Mouse (Mus musculus) hindbrain, embryonic 15.5 days (tissue): Measurements from ENCODE around the gene Ppm1k. TPM values are rescaled to one million over a fixed set of nuclear protein-coding genes. Genes with fewer than 3 reads are reported as not detected.

Experiments
- ATAC-seq: fragments of 200-750 bp; cut with Nextera tagmentation; 2 replicates; pipeline ENCODE4 v1.8.0; 2017; ENCODE audit warnings: low read depth, moderate number of reproducible peaks, moderate TSS enrichment; ENCODE audit not compliant: low FRiP score
- H3K27ac ChIP-seq: fragments of 300-500 bp; sonication (generic); replicated peaks from 2 replicates; pipeline ENCODE4 v1.5.1; 2015; ENCODE audit warnings: mild to moderate bottlenecking, inconsistent platforms
- H3K27me3 ChIP-seq: fragments of 300-500 bp; sonication (generic); 2 replicates; pipeline ENCODE4 v1.6.1; 2015; ENCODE audit warnings: control low read depth, inconsistent platforms
- H3K36me3 ChIP-seq: fragments of 300-500 bp; sonication (generic); 2 replicates; pipeline ENCODE4 v1.6.1; 2015; ENCODE audit warnings: control low read depth, inconsistent platforms
- H3K4me1 ChIP-seq: fragments of 300-500 bp; sonication (generic); replicated peaks from 2 replicates; pipeline ENCODE4 v1.6.1; 2015; ENCODE audit warnings: control low read depth, inconsistent platforms
- H3K4me2 ChIP-seq: fragments of 300-500 bp; sonication (generic); 2 replicates; pipeline ENCODE4 v1.6.1; 2015; ENCODE audit warnings: moderate library complexity, mild to moderate bottlenecking, inconsistent platforms
- H3K4me3 ChIP-seq: fragments of 300-500 bp; sonication (generic); 2 replicates; pipeline ENCODE4 v1.5.1; 2015; ENCODE audit warnings: mild to moderate bottlenecking, inconsistent platforms
- H3K9ac ChIP-seq: fragments of 300-500 bp; sonication (generic); 2 replicates; pipeline ENCODE4 v1.6.1; 2015; ENCODE audit warnings: inconsistent platforms
- H3K9me3 ChIP-seq: fragments of 300-500 bp; sonication (generic); 2 replicates; pipeline ENCODE4 v1.6.1; 2016; ENCODE audit warnings: control low read depth, inconsistent platforms
- WGBS: fragments of 180-500 bp; shearing (Covaris S2); methylation state at CpG from one replicate; pipeline ENCODE4 v1.1.7; 2015; 5-methylcytosine and 5-hydroxymethylcytosine counted together
- polyA plus RNA-seq: library from polyadenylated mRNA; unstranded; fragments of >200 nt; fragmentation: Nextera tagmentation; extraction: Ambion mirVana; gene quantifications from 2 replicates; pipeline ENCODE4 v1.2.1, GENCODE M21; 2015

The Ppm1k gene
- polyA plus RNA-seq: 5.3 and 6.0 TPM in 2 replicates

- H3K4me1 ChIP-seq: peaks cover 13% of the 10 kb centered on the region
- peak; percentile 98 for ATAC-seq
- H3K27ac ChIP-seq: peak within 1 kb of the TSS; percentile 81
- peak within 1 kb of the TSS; percentile 79 for H3K4me2 ChIP-seq
- WGBS: under 1% methylated on average over 24 of the region's 24 CpGs
- peak within 1 kb of the TSS; percentile 53 for H3K4me3 ChIP-seq
- H3K36me3 ChIP-seq: no peaks in the 10 kb centered on the region
- peak within 1 kb of the TSS; percentile 58 for H3K9ac ChIP-seq
- H3K27me3 ChIP-seq: no peaks in the 10 kb centered on the region
- no peaks in the 10 kb centered on the region for H3K9me3 ChIP-seq
Measured at GRCm38 (mm10) chr6:57535386-57535936, at the start of gene Ppm1k. Gene Ppm1k (minus strand): TSS chr6:57535468.

GRCm38 (mm10) chr6:57582356-57582755, 47.1 kb upstream of the Ppm1k start:
- no peak overlapping the region for H3K9ac ChIP-seq
- ATAC-seq: no peak
- 85% methylated on average over 4 of the region's 4 CpGs for WGBS
- no peak overlapping the region for H3K4me3 ChIP-seq
- H3K9me3 ChIP-seq: no peaks in the 10 kb centered on the region
- no peaks in the 10 kb centered on the region for H3K27me3 ChIP-seq
- no peaks in the 10 kb centered on the region for H3K36me3 ChIP-seq
- no peak overlapping the region for H3K4me2 ChIP-seq
- no peak overlapping the region for H3K27ac ChIP-seq
- H3K4me1 ChIP-seq: peaks cover 7% of the 10 kb centered on the region

GRCm38 (mm10) chr6:57581595-57581994, 46.3 kb upstream of the Ppm1k start:
- peak overlapping the region; percentile 40; the same call in 1 of the 2 replicates for H3K4me3 ChIP-seq
- WGBS: 88% methylated on average over 12 of the region's 12 CpGs
- no peak for ATAC-seq

GRCm38 (mm10) chr6:57580881-57581548, 45.7 kb upstream of the Ppm1k start, which contains the start of gene Herc6:
Gene Herc6 (plus strand): TSS chr6:57581000.
- no peaks in the 10 kb centered on the region for H3K9me3 ChIP-seq
- H3K36me3 ChIP-seq: no peaks in the 10 kb centered on the region
- WGBS: 4% methylated on average over 16 of the region's 16 CpGs
- H3K4me3 ChIP-seq: peak within 1 kb of the TSS; percentile 40
- H3K27me3 ChIP-seq: no peaks in the 10 kb centered on the region
- H3K27ac ChIP-seq: 0 out of 2 replicates have a peak within 1 kb of the TSS, but pooled peaks have one; percentile 3
- peak; percentile 59 for ATAC-seq
- peak within 1 kb of the TSS; percentile 25 for H3K9ac ChIP-seq
- H3K4me2 ChIP-seq: peak within 1 kb of the TSS; percentile 65
- peaks cover 7% of the 10 kb centered on the region for H3K4me1 ChIP-seq

More at GRCm38 (mm10) chr6:57581595-57581994, 46.3 kb upstream of the Ppm1k start:
- Histone ChIP-seq H3K9me3 (no peaks in the 10 kb centered on the region), H3K9ac (no peak overlapping the region), H3K27ac (no peak overlapping the region), H3K4me2 (peak overlapping the region; percentile 65), H3K36me3 (no peaks in the 10 kb centered on the region), H3K4me1 (peaks cover 7% of the 10 kb centered on the region), H3K27me3 (no peaks in the 10 kb centered on the region)

- no peak for ATAC-seq
- no peak overlapping the region for H3K4me2 ChIP-seq
Measured at GRCm38 (mm10) chr6:57571587-57571986, 36.3 kb upstream of the Ppm1k start.

GRCm38 (mm10) chr6:57570170-57570974, 35.1 kb upstream of the Ppm1k start:
- H3K36me3 ChIP-seq: no peaks in the 10 kb centered on the region
- no peaks in the 10 kb centered on the region for H3K4me1 ChIP-seq
- WGBS: 16% methylated on average over 6 of the region's 6 CpGs
- no peak overlapping the region for H3K27ac ChIP-seq
- H3K27me3 ChIP-seq: no peaks in the 10 kb centered on the region
- no peaks in the 10 kb centered on the region for H3K9me3 ChIP-seq
- H3K4me2 ChIP-seq: no peak overlapping the region
- peak; percentile 56; the same call in 1 of the 2 replicates for ATAC-seq
- H3K4me3 ChIP-seq: no peak overlapping the region
- no peak overlapping the region for H3K9ac ChIP-seq

More at GRCm38 (mm10) chr6:57571587-57571986, 36.3 kb upstream of the Ppm1k start:
- Histone ChIP-seq H3K9ac (no peak overlapping the region), H3K27ac (no peak overlapping the region), H3K27me3 (no peaks in the 10 kb centered on the region), H3K4me1 (no peaks in the 10 kb centered on the region), H3K4me3 (no peak overlapping the region), H3K9me3 (no peaks in the 10 kb centered on the region), H3K36me3 (no peaks in the 10 kb centered on the region)

GRCm38 (mm10) chr6:57567630-57568029, 32.4 kb upstream of the Ppm1k start:
- Histone ChIP-seq H3K27ac (no peak overlapping the region), H3K36me3 (no peaks in the 10 kb centered on the region), H3K4me3 (no peak overlapping the region), H3K4me2 (no peak overlapping the region), H3K9me3 (no peaks in the 10 kb centered on the region), H3K4me1 (no peaks in the 10 kb centered on the region), H3K27me3 (no peaks in the 10 kb centered on the region), H3K9ac (no peak overlapping the region)
- no peak for ATAC-seq
- WGBS: 98% methylated on average over 2 of the region's 2 CpGs

GRCm38 (mm10) chr6:57565452-57565851, 30.2 kb upstream of the Ppm1k start:
- ATAC-seq: no peak
- Histone ChIP-seq H3K4me3 (no peak overlapping the region), H3K9me3 (no peaks in the 10 kb centered on the region), H3K4me2 (no peak overlapping the region), H3K27ac (no peak overlapping the region), H3K27me3 (no peaks in the 10 kb centered on the region), H3K36me3 (no peaks in the 10 kb centered on the region), H3K9ac (no peak overlapping the region), H3K4me1 (no peaks in the 10 kb centered on the region)
- WGBS: 88% methylated on average over 7 of the region's 7 CpGs

- WGBS: 81% methylated on average over 1 of the region's 1 CpGs
- no peak for ATAC-seq
Measured at GRCm38 (mm10) chr6:57563454-57563853, 28.2 kb upstream of the Ppm1k start.

GRCm38 (mm10) chr6:57557796-57558317, 22.6 kb upstream of the Ppm1k start:
- no peaks in the 10 kb centered on the region for H3K36me3 ChIP-seq
- ATAC-seq: no peak
- no peak overlapping the region for H3K4me3 ChIP-seq
- H3K4me2 ChIP-seq: no peak overlapping the region
- H3K9me3 ChIP-seq: no peaks in the 10 kb centered on the region
- H3K4me1 ChIP-seq: no peaks in the 10 kb centered on the region
- 77% methylated on average over 4 of the region's 4 CpGs for WGBS
- H3K27ac ChIP-seq: no peak overlapping the region
- H3K9ac ChIP-seq: no peak overlapping the region
- H3K27me3 ChIP-seq: no peaks in the 10 kb centered on the region

More at GRCm38 (mm10) chr6:57563454-57563853, 28.2 kb upstream of the Ppm1k start:
- Histone ChIP-seq H3K4me1 (no peaks in the 10 kb centered on the region), H3K36me3 (no peaks in the 10 kb centered on the region), H3K4me2 (no peak overlapping the region), H3K4me3 (no peak overlapping the region), H3K27ac (no peak overlapping the region), H3K9ac (no peak overlapping the region), H3K27me3 (no peaks in the 10 kb centered on the region), H3K9me3 (no peaks in the 10 kb centered on the region)

- ATAC-seq: no peak
- H3K36me3 ChIP-seq: no peaks in the 10 kb centered on the region
- no peaks in the 10 kb centered on the region for H3K27me3 ChIP-seq
- no peaks in the 10 kb centered on the region for H3K4me1 ChIP-seq
- no peak overlapping the region for H3K9ac ChIP-seq
- H3K4me3 ChIP-seq: no peak overlapping the region
- H3K4me2 ChIP-seq: no peak overlapping the region
- H3K27ac ChIP-seq: no peak overlapping the region
- H3K9me3 ChIP-seq: no peaks in the 10 kb centered on the region
- 86% methylated on average over 3 of the region's 3 CpGs for WGBS
Measured at GRCm38 (mm10) chr6:57551211-57551796, 16.0 kb upstream of the Ppm1k start.
